Mouse (Mus musculus) spleen, adult 18-20 months (tissue): ENCODE data around the gene Vps4b.
"Not testable (repeated sequence)": the region's sequence is repeated elsewhere in the genome, so short reads cannot be mapped to it uniquely, and the experiment has no call there.

Experiments
- DNase-seq, 2 experiments: peaks; one replicate each; pipeline ENCODE4 v3.0.0; 2022; ENCODE audit warnings: mixed read lengths in 2 of 2

Gene Vps4b

GRCm38 (mm10) chr1:106750656-106751055, 45.9 kb downstream of the Vps4b start:
- no peak for DNase-seq

GRCm38 (mm10) chr1:106748555-106749315, 47.8 kb downstream of the Vps4b start:
- no peak for DNase-seq

- no peak for DNase-seq
These were observed 53.5 kb downstream of the Vps4b start for GRCm38 (mm10) chr1:106742980-106743379.

- DNase-seq: no peak
These were observed 55.8 kb downstream of the Vps4b start for GRCm38 (mm10) chr1:106740735-106741134.

- DNase-seq: no peak
These were observed 56.7 kb downstream of the Vps4b start for GRCm38 (mm10) chr1:106739810-106740209.

GRCm38 (mm10) chr1:106738092-106738491, 58.4 kb downstream of the Vps4b start:
- DNase-seq: peak in 1 of 2 experiments; percentile 53

GRCm38 (mm10) chr1:106736211-106736610, 60.3 kb downstream of the Vps4b start:
- DNase-seq: no peak

GRCm38 (mm10) chr1:106735586-106735985, 60.9 kb downstream of the Vps4b start:
- peak; percentile 21 to 47 for DNase-seq

- DNase-seq: no peak
These were observed 74.5 kb downstream of the Vps4b start for GRCm38 (mm10) chr1:106722061-106722460.

GRCm38 (mm10) chr1:106717736-106718135, 78.8 kb downstream of the Vps4b start:
- not testable (repeated sequence) for DNase-seq

- DNase-seq: peak; percentile 63 to 83
These were observed 79.4 kb downstream of the Vps4b start for GRCm38 (mm10) chr1:106717071-106717601.

GRCm38 (mm10) chr1:106716141-106716540, 80.4 kb downstream of the Vps4b start:
- DNase-seq: no peak

GRCm38 (mm10) chr1:106715111-106716083, 81.1 kb downstream of the Vps4b start:
- no peak for DNase-seq

GRCm38 (mm10) chr1:106714530-106714981, 82.0 kb downstream of the Vps4b start:
- DNase-seq: no peak
